Mouse (Mus musculus): ENCODE results near the gene Rrp12.
A peak's percentile ranks its signal among the peaks of the same experiment; 100 is the strongest.
"Not testable (repeated sequence)": the region's sequence is repeated elsewhere in the genome, so short reads cannot be mapped to it uniquely, and the experiment has no call there.

Rrp12 gene

DNA sequence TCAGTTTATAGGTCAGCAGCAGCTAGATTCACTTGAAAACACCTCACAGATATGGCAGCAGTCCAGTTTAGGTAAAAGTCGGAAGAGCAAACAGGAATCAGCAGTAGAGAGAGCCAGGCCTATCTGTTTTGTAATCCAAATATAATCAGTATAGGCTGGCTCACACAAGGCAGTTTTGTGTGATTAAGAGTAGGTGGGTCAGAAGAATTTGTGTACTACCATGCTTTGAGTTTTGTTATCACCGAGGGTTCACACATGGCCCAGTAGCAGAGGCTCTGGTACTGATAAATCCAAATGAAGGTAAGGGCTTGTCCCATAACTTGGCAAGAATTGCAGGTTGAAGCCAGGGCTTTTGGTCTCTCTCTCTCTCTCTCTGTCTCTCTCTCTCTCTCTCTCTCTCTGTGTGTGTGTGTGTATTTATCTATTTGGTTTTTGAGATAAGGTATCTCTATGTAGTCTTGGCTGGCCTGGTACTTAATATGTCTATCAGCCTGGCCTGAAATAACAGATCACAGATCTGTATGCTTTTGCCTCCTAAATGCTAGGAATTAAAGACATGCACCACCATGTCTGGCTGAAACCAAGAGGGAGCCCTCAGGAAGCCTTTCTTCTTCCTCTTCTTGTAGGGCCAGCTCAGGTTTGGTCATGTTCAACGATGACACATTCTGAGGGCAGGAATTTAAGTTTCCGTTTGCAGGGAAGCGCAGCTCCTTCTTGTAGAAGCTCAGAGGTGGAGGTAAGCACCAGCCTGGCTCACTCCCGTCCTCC, 10.5 kb upstream of the Rrp12 start:
- peak in 1 of 2 experiments; percentile 16 for DNase-seq

GRCm38 (mm10) chr19:41905246-41905645, 9.3 kb upstream of the Rrp12 start:
- DNase-seq = no peak

DNA sequence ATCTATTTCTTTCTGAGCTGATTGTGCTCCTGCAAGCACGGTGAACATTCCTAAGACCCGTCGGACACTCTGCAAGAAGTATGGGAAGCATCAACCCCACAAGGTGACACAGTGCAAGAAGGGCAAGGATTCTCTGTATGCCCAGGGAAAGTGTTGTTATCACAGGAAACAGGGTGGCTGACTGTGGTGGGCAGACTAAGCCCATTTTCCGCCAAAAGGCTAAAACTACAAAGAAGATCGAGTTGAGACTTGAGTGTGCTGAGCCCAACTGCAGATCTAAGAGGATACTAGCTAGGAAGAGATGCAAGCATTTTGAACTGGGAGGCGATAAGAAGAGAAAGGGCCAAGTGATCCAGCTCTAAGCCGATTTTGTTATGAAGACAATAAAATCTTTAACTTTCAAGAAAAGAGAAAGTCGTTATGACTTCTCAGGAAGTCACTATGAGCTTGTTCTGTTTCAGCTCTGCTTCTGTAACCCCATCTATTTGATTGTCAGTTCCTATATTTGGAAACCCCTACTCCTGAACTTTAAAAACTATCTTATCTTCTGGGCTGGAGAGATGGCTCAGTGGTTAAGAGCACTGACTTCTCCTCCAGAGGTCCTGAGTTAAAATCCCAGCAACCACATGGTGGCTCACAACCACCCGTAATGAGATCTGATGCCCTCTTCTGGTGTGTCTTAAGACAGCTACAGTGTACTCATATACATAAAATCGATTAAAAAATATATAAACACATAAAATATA, 7.0 kb upstream of the Rrp12 start:
- DNase-seq = no peak

GRCm38 (mm10) chr19:41901696-41902095, 5.7 kb upstream of the Rrp12 start:
- DNase-seq = peak in 1 of 2 experiments; percentile 12

GRCm38 (mm10) chr19:41900495-41901090, 4.6 kb upstream of the Rrp12 start:
- DNase-seq = no peak

- peak; percentile 58 to 75 for DNase-seq
Measured at GRCm38 (mm10) chr19:41898860-41899259, 2.9 kb upstream of the Rrp12 start.

- DNase-seq = no peak
Measured at GRCm38 (mm10) chr19:41896319-41896711, 342 bp upstream of the Rrp12 start.

GRCm38 (mm10) chr19:41894959-41895358, 1.0 kb downstream of the Rrp12 start:
- no peak for DNase-seq

DNA sequence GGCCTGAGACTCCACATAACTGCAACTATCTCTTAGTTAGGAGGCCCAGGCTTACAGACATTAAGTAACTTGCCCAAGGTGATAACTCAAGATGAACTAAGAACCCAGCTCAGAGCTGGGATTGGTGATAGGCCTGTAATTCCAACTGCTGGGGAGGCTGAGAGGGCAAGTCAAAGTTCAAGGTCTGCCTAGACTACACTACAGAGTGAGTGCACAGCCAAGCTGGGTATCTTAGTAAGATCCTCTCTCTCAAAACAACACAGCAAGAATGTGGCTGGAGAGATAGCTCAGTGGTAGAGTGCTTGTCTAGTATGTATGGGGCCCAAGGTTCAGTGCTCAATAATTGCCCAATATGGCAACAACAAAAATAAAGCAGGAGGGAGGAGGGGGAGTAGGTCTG, 7.8 kb downstream of the Rrp12 start:
- DNase-seq = no peak

DNA sequence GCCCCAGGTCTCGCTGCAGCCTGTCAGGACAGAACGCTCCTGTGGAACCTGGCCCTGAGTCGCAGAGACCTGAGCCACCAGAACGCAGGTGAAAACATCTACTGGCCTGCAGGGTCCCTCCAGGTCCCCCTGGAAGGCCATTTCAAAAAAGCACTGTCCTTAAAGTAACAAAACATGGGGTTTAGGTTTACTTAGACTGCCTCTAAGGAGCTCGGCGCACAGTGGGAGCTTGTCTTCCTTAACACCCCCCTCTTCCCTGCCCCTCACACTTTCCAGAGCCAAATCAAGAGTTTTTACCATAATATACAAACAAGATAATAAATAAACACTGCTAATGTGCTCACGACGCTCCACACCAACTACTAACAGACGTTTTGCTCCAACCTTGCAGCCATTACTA, 12.1 kb downstream of the Rrp12 start:
- DNase-seq = no peak

DNA sequence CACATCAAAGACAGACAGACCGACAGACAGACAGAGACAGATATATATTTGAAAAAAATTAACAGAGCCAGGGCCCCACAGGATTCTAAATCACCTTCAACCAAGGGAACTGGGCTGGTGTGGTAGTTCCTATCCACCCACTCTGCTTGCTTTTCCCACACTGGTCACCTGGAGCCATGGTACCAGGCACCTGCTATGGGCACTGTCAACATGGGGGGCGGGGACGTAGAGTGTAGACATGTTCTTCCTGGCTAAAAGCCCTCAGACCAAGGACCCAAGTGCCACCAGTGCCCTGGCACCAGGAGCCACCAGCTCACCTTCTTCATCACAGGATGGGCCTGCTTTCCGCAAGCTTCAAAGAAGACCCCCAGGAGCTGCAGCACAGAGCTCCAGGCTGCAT, 14.1 kb downstream of the Rrp12 start:
- no peak for DNase-seq

GRCm38 (mm10) chr19:41874356-41874755, 21.6 kb downstream of the Rrp12 start:
- no peak for DNase-seq

GRCm38 (mm10) chr19:41872285-41872684, 23.7 kb downstream of the Rrp12 start:
- DNase-seq = no peak

GRCm38 (mm10) chr19:41869946-41870345, 26.0 kb downstream of the Rrp12 start:
- DNase-seq = not testable (repeated sequence)

DNA sequence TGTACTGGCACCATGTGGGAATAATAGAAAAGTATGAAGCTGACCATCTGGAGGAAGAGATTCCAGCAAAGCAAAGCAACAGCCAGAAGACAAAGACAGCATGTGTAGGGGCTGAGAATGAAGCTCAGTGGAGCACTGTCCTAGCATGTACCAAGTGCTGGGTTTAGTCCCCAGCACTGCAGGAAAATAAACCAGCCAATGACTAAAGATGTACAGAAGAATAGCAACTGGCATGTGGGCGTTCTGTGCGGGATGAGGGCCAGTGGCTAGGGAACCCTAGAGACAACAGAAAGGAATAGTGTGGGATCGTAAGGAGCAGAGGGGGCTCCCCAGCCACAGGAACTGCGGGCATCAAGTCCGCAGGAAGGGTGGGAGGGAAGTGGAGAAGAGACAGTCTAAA, 26.7 kb downstream of the Rrp12 start:
- no peak for DNase-seq

- no peak for DNase-seq
Measured at GRCm38 (mm10) chr19:41866707-41867106, 29.3 kb downstream of the Rrp12 start.

DNA sequence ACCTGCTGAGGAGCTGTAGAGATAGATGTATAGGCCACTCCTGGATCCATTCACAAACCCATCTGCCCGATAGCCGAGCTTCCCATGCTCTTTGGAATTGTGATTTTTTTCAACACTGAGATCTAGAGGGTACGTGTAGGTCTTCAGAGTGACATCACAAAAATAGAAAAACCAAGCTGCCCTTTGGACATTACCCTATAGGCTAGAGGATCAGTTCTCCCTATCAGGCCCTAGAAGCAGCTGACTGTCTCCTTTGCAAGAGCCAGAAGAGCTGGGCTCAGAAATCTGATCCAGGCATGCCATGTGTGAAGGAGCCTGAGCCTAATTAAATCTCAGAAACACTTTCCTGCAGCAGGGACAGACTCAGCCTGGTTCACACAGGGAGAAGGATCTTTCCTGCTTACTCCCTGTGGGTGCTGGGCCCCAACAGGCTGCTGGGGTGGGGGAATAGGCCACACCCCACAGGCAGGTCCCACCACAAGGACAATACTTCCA, 38.1 kb downstream of the Rrp12 start:
- no peak for DNase-seq

DNA sequence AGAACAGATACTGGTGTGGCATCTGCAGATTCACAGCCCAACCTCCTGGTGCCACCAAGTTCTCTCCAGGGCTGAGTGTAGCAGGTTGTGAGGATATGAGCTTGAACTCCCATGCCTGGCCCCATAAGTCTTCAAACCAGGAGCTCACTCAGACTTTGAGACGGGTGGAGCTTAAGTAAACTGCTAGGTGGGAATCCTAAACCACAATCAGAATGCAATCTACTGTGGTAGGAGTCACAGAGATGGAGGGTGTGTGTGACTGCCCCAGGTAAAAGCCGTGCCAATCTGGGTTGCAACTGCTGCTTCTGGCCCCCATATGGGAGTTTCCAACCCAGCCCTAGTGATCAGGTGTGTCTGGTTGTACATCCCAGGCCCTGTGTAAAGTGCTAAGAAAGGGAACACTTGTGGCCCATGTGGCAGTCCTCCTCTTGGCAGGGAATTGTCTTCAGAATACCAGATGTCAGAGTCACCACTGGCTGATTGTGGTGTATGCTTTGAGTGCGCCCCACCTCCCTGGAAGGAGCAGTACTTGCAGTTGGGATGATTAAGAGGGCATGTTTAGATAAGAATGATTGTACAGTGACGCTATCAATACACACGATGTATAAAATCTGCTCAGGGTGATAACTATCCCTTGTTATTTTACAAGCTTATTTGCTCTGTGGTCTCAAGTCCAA, 38.7 kb downstream of the Rrp12 start:
- no peak for DNase-seq

GRCm38 (mm10) chr19:41852423-41852822, 43.5 kb downstream of the Rrp12 start:
- DNase-seq = no peak

DNA sequence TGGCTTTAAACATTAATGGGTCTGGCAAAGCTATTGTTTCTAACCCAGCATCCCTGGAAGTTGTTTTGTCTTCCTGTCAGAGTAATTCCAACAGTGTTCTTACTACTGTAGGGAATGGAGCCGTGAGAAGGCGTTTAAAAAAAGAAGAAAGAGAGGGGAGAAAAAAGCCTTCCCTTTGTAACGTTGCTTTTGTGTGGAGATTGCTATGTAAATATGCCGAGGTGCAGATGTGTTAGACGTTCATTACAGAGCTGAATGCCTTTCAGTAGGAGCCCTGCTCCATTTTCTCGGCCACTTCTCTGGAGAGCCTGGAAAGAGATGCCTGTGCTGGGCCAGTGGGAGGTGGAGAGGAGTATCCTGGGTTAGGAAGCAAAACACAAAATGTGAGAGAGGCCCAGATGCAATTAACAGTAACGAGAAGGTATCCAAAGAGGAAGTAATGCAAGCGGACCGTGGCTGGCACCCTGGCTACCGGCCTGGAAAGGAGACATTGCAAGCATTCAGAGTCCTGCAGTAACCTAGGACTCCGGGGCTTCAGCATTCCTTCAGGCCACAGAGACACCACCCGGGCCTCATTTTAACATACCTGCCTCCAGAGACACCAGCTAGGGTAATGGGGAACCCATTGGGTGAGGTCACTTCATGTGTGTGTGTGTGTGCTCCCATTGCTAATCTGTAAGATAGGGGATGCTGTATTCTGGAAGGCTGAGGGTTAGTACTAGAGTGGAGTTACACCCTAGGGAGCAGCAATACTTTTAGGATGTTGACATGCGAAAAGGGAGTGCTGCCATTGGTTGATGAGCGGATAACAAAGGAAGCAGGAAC, 45.0 kb downstream of the Rrp12 start:
- no peak for DNase-seq

DNA sequence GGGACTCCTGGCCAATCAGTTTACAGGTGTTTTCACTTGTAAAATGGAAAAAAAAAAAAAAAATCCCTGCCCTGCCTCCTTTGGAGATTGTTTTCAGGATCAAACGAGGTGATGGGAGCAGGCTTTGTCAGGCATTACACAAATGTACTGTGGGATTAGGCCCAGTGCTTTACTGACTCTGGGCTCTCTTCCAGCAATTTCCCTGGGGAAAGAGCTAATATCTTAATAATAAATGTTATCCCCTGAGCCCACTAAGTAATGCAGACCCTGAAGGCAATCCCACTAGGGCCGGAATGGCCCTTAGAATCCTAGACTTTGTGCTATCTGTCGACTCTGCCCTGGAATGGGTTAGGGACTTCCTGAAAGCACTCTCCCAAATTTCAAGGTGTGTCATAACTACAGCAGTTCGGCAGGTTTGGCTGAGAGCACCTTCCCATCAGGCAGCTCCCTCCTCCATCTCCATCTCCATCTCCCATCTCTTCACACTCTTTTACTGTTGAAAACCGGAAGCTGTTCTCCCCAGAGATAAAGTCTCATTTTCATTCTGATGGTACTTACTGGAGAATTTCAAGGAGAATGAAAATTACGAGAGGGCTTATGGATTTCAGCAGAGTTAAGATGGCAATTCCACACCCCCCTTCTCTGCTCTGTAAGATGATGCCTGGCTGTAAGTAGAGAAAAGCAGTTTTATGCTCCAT, 45.8 kb downstream of the Rrp12 start:
- peak; percentile 22 to 26 for DNase-seq

Data from cerebellum, postnatal 10 days (tissue).